Mouse (Mus musculus) liver, postnatal 0 days (tissue): Measurements from ENCODE around the gene Epo. TPM values are rescaled to one million over a fixed set of nuclear protein-coding genes. Genes with fewer than 3 reads are reported as not detected.
A peak's percentile ranks its signal among the peaks of the same experiment; 100 is the strongest.

ENCODE experiments used
- ATAC-seq: fragments of 200-750 bp; cut with Nextera tagmentation; 2 replicates; pipeline ENCODE4 v1.8.0; 2017; ENCODE audit warnings: mild to moderate bottlenecking, moderate library complexity
- DNase-seq: peaks from one replicate; pipeline ENCODE4 v3.0.0-alpha.2; 2016
- H3K27ac ChIP-seq: fragments of 300-500 bp; sonication (generic); 2 replicates; pipeline ENCODE4 v1.5.1; 2014; ENCODE audit warnings: antibody characterized with exemption, moderate library complexity, mild to moderate bottlenecking, low read depth
- H3K27me3 ChIP-seq: fragments of 300-500 bp; sonication (generic); 2 replicates; pipeline ENCODE4 v1.6.1; 2014; ENCODE audit warnings: low read length, control low read depth, mixed read lengths; ENCODE audit not compliant: insufficient read depth
- H3K36me3 ChIP-seq: fragments of 300-500 bp; sonication (generic); replicated peaks from 2 replicates; pipeline ENCODE4 v1.6.1; 2014; ENCODE audit warnings: mild to moderate bottlenecking, control low read depth, low read length, moderate library complexity, mixed read lengths; ENCODE audit not compliant: insufficient read depth
- H3K4me1 ChIP-seq: fragments of 300-500 bp; sonication (generic); 2 replicates; pipeline ENCODE4 v1.6.1; 2014; ENCODE audit warnings: antibody characterized with exemption, mild to moderate bottlenecking, control low read depth; ENCODE audit not compliant: insufficient read depth
- H3K4me2 ChIP-seq: fragments of 300-500 bp; sonication (generic); 2 replicates; pipeline ENCODE4 v1.6.1; 2014; ENCODE audit warnings: low read depth, mild to moderate bottlenecking, low read length, moderate library complexity, mixed read lengths
- H3K4me3 ChIP-seq: fragments of 300-500 bp; sonication (generic); 2 replicates; pipeline ENCODE4 v1.5.1; 2014; ENCODE audit warnings: low read depth, low read length
- H3K9ac ChIP-seq: fragments of 300-500 bp; sonication (generic); replicated peaks from 2 replicates; pipeline ENCODE4 v1.6.1; 2014; ENCODE audit warnings: mild to moderate bottlenecking, moderate library complexity
- H3K9me3 ChIP-seq: fragments of 300-500 bp; sonication (generic); 2 replicates; pipeline ENCODE4 v1.6.1; 2016; ENCODE audit warnings: mild to moderate bottlenecking, control low read depth, low read length, mixed read lengths
- CTCF ChIP-seq: sonication (generic); IDR thresholded peaks from 2 replicates; pipeline ENCODE4 v1.5.1; 2016; ENCODE audit warnings: antibody characterized with exemption, low read depth
- EP300 ChIP-seq: IDR thresholded peaks from 2 replicates; pipeline ENCODE4 v1.6.1; 2016; ENCODE audit warnings: antibody characterized with exemption, low read depth, mild to moderate bottlenecking
- WGBS: fragments of 180-500 bp; shearing (Covaris S2); extraction: QIAGEN DNeasy Blood & Tissue Kit; methylation state at CpG from one replicate; pipeline ENCODE4 v1.1.7; 2014; ENCODE audit not compliant: insufficient replicate concordance; 5-methylcytosine and 5-hydroxymethylcytosine counted together
- polyA plus RNA-seq: library from polyadenylated mRNA; unstranded; fragments of >200 nt; fragmentation: Nextera tagmentation; extraction: Ambion mirVana; gene quantifications from 2 replicates; pipeline ENCODE4 v1.2.1, GENCODE M21; 2015

Gene Epo
- polyA plus RNA-seq, 1 experiment from 2014 or later = 0.26 TPM

GRCm38 (mm10) chr5:137523396-137524250, 9.4 kb downstream of the Epo start:
- TF ChIP-seq EP300 = no peak
- no peak for TF ChIP-seq CTCF
- WGBS = 80% methylated on average over 25 of the region's 25 CpGs

GRCm38 (mm10) chr5:137522711-137523110, 10.3 kb downstream of the Epo start:
- WGBS = 79% methylated on average over 11 of the region's 11 CpGs
- no peak for TF ChIP-seq CTCF
- TF ChIP-seq EP300 = no peak
- Histone ChIP-seq H3K27me3 (no peaks in the 10 kb centered on the region), H3K9ac (no peak overlapping the region), H3K4me3 (no peak overlapping the region), H3K9me3 (no peaks in the 10 kb centered on the region), H3K27ac (no peak overlapping the region), H3K36me3 (peaks cover 89% of the 10 kb centered on the region), H3K4me2 (no peak overlapping the region), H3K4me1 (peaks cover 4% of the 10 kb centered on the region; the same call in 1 of the 2 replicates)
- ATAC-seq (no peak), DNase-seq (no peak)

More at GRCm38 (mm10) chr5:137523396-137524250, 9.4 kb downstream of the Epo start:
- peaks cover 4% of the 10 kb centered on the region; the same call in 1 of the 2 replicates for H3K4me1 ChIP-seq
- H3K36me3 ChIP-seq = peaks cover 98% of the 10 kb centered on the region
- no peak overlapping the region for H3K9ac ChIP-seq
- H3K27me3 ChIP-seq = no peaks in the 10 kb centered on the region
- ATAC-seq = no peak
- no peak for DNase-seq
- no peak overlapping the region for H3K27ac ChIP-seq
- no peak overlapping the region for H3K4me3 ChIP-seq
- H3K4me2 ChIP-seq = no peak overlapping the region
- H3K9me3 ChIP-seq = no peaks in the 10 kb centered on the region

GRCm38 (mm10) chr5:137521861-137522260, 11.2 kb downstream of the Epo start:
- H3K27ac ChIP-seq = no peak overlapping the region
- H3K4me2 ChIP-seq = no peak overlapping the region
- DNase-seq (no peak), ATAC-seq (no peak)
- no peaks in the 10 kb centered on the region for H3K9me3 ChIP-seq
- peaks cover 4% of the 10 kb centered on the region; the same call in 1 of the 2 replicates for H3K4me1 ChIP-seq
- no peaks in the 10 kb centered on the region for H3K27me3 ChIP-seq
- WGBS = 73% methylated on average over 9 of the region's 9 CpGs
- H3K36me3 ChIP-seq = peaks cover 82% of the 10 kb centered on the region
- H3K4me3 ChIP-seq = no peak overlapping the region
- TF ChIP-seq CTCF (no peak), EP300 (no peak)
- no peak overlapping the region for H3K9ac ChIP-seq

- H3K9ac ChIP-seq = no peak overlapping the region
- H3K27me3 ChIP-seq = no peaks in the 10 kb centered on the region
- H3K27ac ChIP-seq = no peak overlapping the region
- DNase-seq (no peak), ATAC-seq (no peak)
- WGBS = 90% methylated on average over 27 of the region's 27 CpGs
- TF ChIP-seq CTCF = no peak
- no peak for TF ChIP-seq EP300
- H3K4me3 ChIP-seq = no peak overlapping the region
- no peaks in the 10 kb centered on the region for H3K9me3 ChIP-seq
- peaks cover 63% of the 10 kb centered on the region for H3K36me3 ChIP-seq
- H3K4me1 ChIP-seq = no peaks in the 10 kb centered on the region
- no peak overlapping the region for H3K4me2 ChIP-seq
Observed at GRCm38 (mm10) chr5:137519691-137520550, 13.1 kb downstream of the Epo start.

- H3K9me3 ChIP-seq = no peaks in the 10 kb centered on the region
- DNase-seq (peak; percentile 52), ATAC-seq (peak; percentile 59)
- no peak for TF ChIP-seq EP300
- TF ChIP-seq CTCF = peak; percentile 71
- no peaks in the 10 kb centered on the region for H3K27me3 ChIP-seq
- 77% methylated on average over 5 of the region's 5 CpGs for WGBS
- no peak within 1 kb of the TSS for H3K9ac ChIP-seq
- H3K4me2 ChIP-seq = no peak within 1 kb of the TSS
- no peaks in the 10 kb centered on the region for H3K4me1 ChIP-seq
- H3K4me3 ChIP-seq = no peak within 1 kb of the TSS
- H3K36me3 ChIP-seq = peaks cover 49% of the 10 kb centered on the region
- no peak within 1 kb of the TSS for H3K27ac ChIP-seq
Observed at GRCm38 (mm10) chr5:137518436-137518835, 14.6 kb downstream of the Epo start, which contains the start of gene Gigyf1. Gigyf1 (plus strand) TSS chr5:137518548.

GRCm38 (mm10) chr5:137514811-137515210, 18.2 kb downstream of the Epo start:
- ATAC-seq = no peak
- H3K4me1 ChIP-seq = peaks cover 11% of the 10 kb centered on the region
- peaks cover 13% of the 10 kb centered on the region for H3K36me3 ChIP-seq
- H3K27ac ChIP-seq = no peak overlapping the region
- H3K9me3 ChIP-seq = no peaks in the 10 kb centered on the region
- H3K9ac ChIP-seq = no peak overlapping the region
- no peak overlapping the region for H3K4me2 ChIP-seq
- H3K27me3 ChIP-seq = no peaks in the 10 kb centered on the region
- no peak for DNase-seq
- 77% methylated on average over 3 of the region's 3 CpGs for WGBS
- H3K4me3 ChIP-seq = no peak overlapping the region
- TF ChIP-seq CTCF = no peak
- TF ChIP-seq EP300 = no peak
